Mouse (Mus musculus): ENCODE measurements around the gene Atp13a3. TPM values are rescaled to one million over a fixed set of nuclear protein-coding genes. Genes with fewer than 3 reads are reported as not detected.

Gene Atp13a3
- 18.5 TPM for polyA plus RNA-seq (2014; fragmentation: Illumina TruSeq; extraction: RNeasy Lipid Tissue Mini Kit (QIAGEN cat#74804); ENCODE audit: low read depth, low replicate concordance)

GRCm38 (mm10) chr16:30405925-30406670 lies at the start of gene Atp13a3:
Gene Atp13a3 (minus strand): TSS chr16:30405975.

GRCm38 (mm10) chr16:30310647-30311046 lies 95.1 kb downstream of the Atp13a3 start, which contains the start of gene Gp5:
Gene Gp5 (minus strand): TSS chr16:30310779.

GRCm38 (mm10) chr16:30282844-30283495 lies 122.8 kb downstream of the Atp13a3 start, which contains the start of gene Lrrc15:
Gene Lrrc15 (minus strand): TSS chr16:30283256.

GRCm38 (mm10) chr16:30267359-30267758 lies 138.4 kb downstream of the Atp13a3 start, which contains the start of gene Cpn2:
Gene Cpn2 (minus strand): TSS chr16:30267499.

Other genes with a start within 250 kb of the Atp13a3 start
- gene Cpn2, start 138.5 kb downstream of the Atp13a3 start, polyA plus RNA-seq (2014; fragmentation: Illumina TruSeq; extraction: RNeasy Lipid Tissue Mini Kit (QIAGEN cat#74804); ENCODE audit: low read depth, low replicate concordance) = 0.08 TPM
- gene Lrrc15, start 122.7 kb downstream of the Atp13a3 start, polyA plus RNA-seq (2014; fragmentation: Illumina TruSeq; extraction: RNeasy Lipid Tissue Mini Kit (QIAGEN cat#74804); ENCODE audit: low read depth, low replicate concordance) = not detected
- gene Gp5, start 95.2 kb downstream of the Atp13a3 start, polyA plus RNA-seq (2014; fragmentation: Illumina TruSeq; extraction: RNeasy Lipid Tissue Mini Kit (QIAGEN cat#74804); ENCODE audit: low read depth, low replicate concordance) = not detected
- 10.7 TPM for gene Tmem44, start 144.9 kb upstream of the Atp13a3 start, polyA plus RNA-seq (2014; fragmentation: Illumina TruSeq; extraction: RNeasy Lipid Tissue Mini Kit (QIAGEN cat#74804); ENCODE audit: low read depth, low replicate concordance)
- 12.1 TPM for gene Lsg1, start 181.6 kb upstream of the Atp13a3 start, polyA plus RNA-seq (2014; fragmentation: Illumina TruSeq; extraction: RNeasy Lipid Tissue Mini Kit (QIAGEN cat#74804); ENCODE audit: low read depth, low replicate concordance)
- 20.4 TPM for gene Fam43a, start 193.7 kb upstream of the Atp13a3 start, polyA plus RNA-seq (2014; fragmentation: Illumina TruSeq; extraction: RNeasy Lipid Tissue Mini Kit (QIAGEN cat#74804); ENCODE audit: low read depth, low replicate concordance)

All from heart, adult 10 weeks (tissue).